Mouse (Mus musculus) cerebellum, adult 11-12 months (tissue): Measurements from ENCODE around the gene Sp100.

Source experiments
- DNase-seq: peaks from one replicate; pipeline ENCODE4 v3.0.0; 2022

Gene Sp100

GRCm38 (mm10) chr1:85751932-85752680, 102.3 kb downstream of the Sp100 start:
- DNase-seq: no peak

GRCm38 (mm10) chr1:85757531-85758230, 107.9 kb downstream of the Sp100 start:
- no peak for DNase-seq

- no peak for DNase-seq
These were observed 108.6 kb downstream of the Sp100 start for GRCm38 (mm10) chr1:85758231-85758968.

- DNase-seq: no peak
These were observed 109.1 kb downstream of the Sp100 start for GRCm38 (mm10) chr1:85758969-85759293.
